Mouse (Mus musculus): ENCODE results near the gene Ddah1. TPM values are rescaled to one million over a fixed set of nuclear protein-coding genes. Genes with fewer than 3 reads are reported as not detected.

Gene Ddah1
- polyA plus RNA-seq, 1 experiment from 2014 or later = 45.1 TPM

- Histone ChIP-seq H3K4me1 (ENCODE audit: insufficient read depth) (peaks cover 24% of the 10 kb centered on the region), H3K9me3 (ENCODE audit: low read length) (0 out of 2 replicates have a peak, but pooled peaks cover 4% of the 10 kb centered on the region), H3K4me2 (ENCODE audit: low read depth, low read length) (peak within 1 kb of the TSS; percentile 73), H3K27ac (ENCODE audit: low read depth) (peak within 1 kb of the TSS; percentile 85), H3K9ac (replicated peaks) (no peak within 1 kb of the TSS; the same call in 1 of the 2 replicates), H3K36me3 (replicated peaks; ENCODE audit: insufficient read depth, low read length) (peaks cover under 1% of the 10 kb centered on the region), H3K4me3 (ENCODE audit: low read depth, low read length) (peak within 1 kb of the TSS; percentile 37; the same call in 1 of the 2 replicates), H3K27me3 (ENCODE audit: insufficient read depth, low read length) (no peaks in the 10 kb centered on the region)
- 49% methylated on average over 11 of the region's 11 CpGs for WGBS (ENCODE audit: insufficient replicate concordance)
- no peak for DNase-seq
- ATAC-seq = no peak
- TF ChIP-seq CTCF (IDR thresholded peaks at IDR 0.05; ENCODE audit: low read depth) (no peak), EP300 (IDR thresholded peaks at IDR 0.05; ENCODE audit: low read depth) (no peak)
Measured at GRCm38 (mm10) chr3:145922019-145922854, 163.8 kb downstream of the Ddah1 start, which contains the start of gene Bcl10. TSS of gene Bcl10 (plus strand) at chr3:145922804.

DNA sequence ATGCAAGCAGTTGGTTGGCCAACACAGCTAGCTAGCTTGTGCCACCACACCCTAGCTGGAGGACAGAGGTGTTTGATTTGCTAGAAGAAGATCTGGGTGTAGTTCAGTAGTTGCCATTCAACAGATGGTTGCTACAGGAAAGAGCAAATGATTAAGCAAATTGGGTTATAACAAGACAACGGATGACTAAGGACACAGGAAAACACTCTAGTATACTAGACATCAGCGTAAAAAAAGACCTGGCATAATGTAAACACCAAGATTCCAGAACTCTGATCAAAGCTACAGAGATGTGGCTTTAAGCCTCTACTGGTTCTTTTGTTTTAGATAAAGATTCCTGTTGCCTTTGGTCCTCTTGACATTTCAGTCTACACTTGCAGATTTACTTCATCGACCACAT, 164.5 kb downstream of the Ddah1 start:
- Histone ChIP-seq H3K9me3 (ENCODE audit: low read length) (0 out of 2 replicates have a peak, but pooled peaks cover 4% of the 10 kb centered on the region), H3K4me3 (ENCODE audit: low read depth, low read length) (no peak overlapping the region), H3K4me1 (ENCODE audit: insufficient read depth) (peaks cover 24% of the 10 kb centered on the region), H3K27me3 (ENCODE audit: insufficient read depth, low read length) (no peaks in the 10 kb centered on the region), H3K27ac (ENCODE audit: low read depth) (peak overlapping the region; percentile 85; the same call in 1 of the 2 replicates), H3K9ac (replicated peaks) (no peak overlapping the region), H3K4me2 (ENCODE audit: low read depth, low read length) (peak overlapping the region; percentile 73; the same call in 1 of the 2 replicates), H3K36me3 (replicated peaks; ENCODE audit: insufficient read depth, low read length) (peaks cover 8% of the 10 kb centered on the region)
- WGBS (ENCODE audit: insufficient replicate concordance) = 64% methylated on average over 3 of the region's 3 CpGs
- TF ChIP-seq EP300 (IDR thresholded peaks at IDR 0.05; ENCODE audit: low read depth) = no peak
- TF ChIP-seq CTCF (IDR thresholded peaks at IDR 0.05; ENCODE audit: low read depth) = no peak
- ATAC-seq = no peak
- DNase-seq = no peak

DNA sequence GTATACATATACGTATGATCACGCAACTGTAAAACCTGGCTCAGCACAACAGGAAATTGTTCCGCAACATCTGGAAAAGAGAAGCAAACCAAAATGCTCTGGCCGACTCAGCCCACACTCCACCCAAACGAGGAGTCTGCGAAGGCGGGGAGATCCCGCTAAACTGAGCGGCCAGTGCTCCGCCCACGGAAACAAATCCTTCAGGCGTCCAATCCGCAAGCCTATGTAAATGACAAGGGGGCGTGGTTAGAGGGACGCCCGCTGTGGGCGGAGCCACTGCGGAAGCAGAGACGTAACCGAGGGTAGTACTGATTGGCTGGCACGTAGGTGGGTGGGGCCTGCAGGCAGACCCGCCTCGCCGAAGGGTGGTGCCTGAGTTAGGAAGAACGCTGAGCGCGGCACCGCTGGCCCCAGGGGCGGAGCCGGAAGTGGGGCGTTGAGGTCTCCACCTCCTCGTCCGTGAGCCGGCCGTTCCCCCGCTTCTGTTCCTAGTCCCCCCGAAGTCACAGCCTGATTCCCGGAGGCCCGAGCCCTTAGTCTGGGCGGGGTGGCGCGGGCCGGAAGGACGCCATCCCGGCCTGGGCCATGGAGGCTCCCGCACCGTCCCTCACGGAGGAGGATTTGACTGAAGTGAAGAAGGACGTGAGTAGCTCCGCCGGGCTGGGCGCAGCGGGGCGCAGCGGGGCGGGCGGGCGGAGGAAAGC, 165.6 kb downstream of the Ddah1 start:
- H3K27me3 ChIP-seq (ENCODE audit: insufficient read depth, low read length) = no peaks in the 10 kb centered on the region

GRCm38 (mm10) chr3:145924649-145925337, 166.3 kb downstream of the Ddah1 start:
- H3K27ac ChIP-seq (ENCODE audit: low read depth) = peak overlapping the region; percentile 99
- H3K9me3 ChIP-seq (ENCODE audit: low read length) = no peaks in the 10 kb centered on the region
- peak overlapping the region; percentile 95 for H3K9ac ChIP-seq (replicated peaks)
- DNase-seq (peak; percentile 61), ATAC-seq (peak; percentile 14)
- H3K4me3 ChIP-seq (ENCODE audit: low read depth, low read length) = peak overlapping the region; percentile 98
- peaks cover 14% of the 10 kb centered on the region for H3K36me3 ChIP-seq (replicated peaks; ENCODE audit: insufficient read depth, low read length)
- TF ChIP-seq CTCF (IDR thresholded peaks at IDR 0.05; ENCODE audit: low read depth) = no peak
- no peaks in the 10 kb centered on the region for H3K27me3 ChIP-seq (ENCODE audit: insufficient read depth, low read length)
- peaks cover 24% of the 10 kb centered on the region for H3K4me1 ChIP-seq (ENCODE audit: insufficient read depth)
- WGBS (ENCODE audit: insufficient replicate concordance) = 3% methylated on average over 38 of the region's 39 CpGs
- peak overlapping the region; percentile 82 for H3K4me2 ChIP-seq (ENCODE audit: low read depth, low read length)

More for the DNA sequence above, 165.6 kb downstream of the Ddah1 start:
- ATAC-seq (peak; percentile 98), DNase-seq (peak; percentile 99)
- WGBS (ENCODE audit: insufficient replicate concordance) = under 1% methylated on average over 55 of the region's 58 CpGs
- Histone ChIP-seq H3K4me1 (ENCODE audit: insufficient read depth) (peaks cover 24% of the 10 kb centered on the region), H3K4me3 (ENCODE audit: low read depth, low read length) (peak overlapping the region; percentile 98), H3K9ac (replicated peaks) (peak overlapping the region; percentile 95), H3K27ac (ENCODE audit: low read depth) (peak overlapping the region; percentile 99), H3K9me3 (ENCODE audit: low read length) (no peaks in the 10 kb centered on the region), H3K36me3 (replicated peaks; ENCODE audit: insufficient read depth, low read length) (peaks cover 14% of the 10 kb centered on the region), H3K4me2 (ENCODE audit: low read depth, low read length) (peak overlapping the region; percentile 82)
- peak; percentile 33 for TF ChIP-seq EP300 (IDR thresholded peaks at IDR 0.05; ENCODE audit: low read depth)
- TF ChIP-seq CTCF (IDR thresholded peaks at IDR 0.05; ENCODE audit: low read depth) = no peak

- Histone ChIP-seq H3K27me3 (ENCODE audit: insufficient read depth, low read length) (no peaks in the 10 kb centered on the region), H3K4me3 (ENCODE audit: low read depth, low read length) (peak overlapping the region; percentile 98), H3K4me2 (ENCODE audit: low read depth, low read length) (peak overlapping the region; percentile 82), H3K36me3 (replicated peaks; ENCODE audit: insufficient read depth, low read length) (peaks cover 16% of the 10 kb centered on the region), H3K9ac (replicated peaks) (peak overlapping the region; percentile 95), H3K27ac (ENCODE audit: low read depth) (no peak overlapping the region), H3K4me1 (ENCODE audit: insufficient read depth) (peaks cover 24% of the 10 kb centered on the region), H3K9me3 (ENCODE audit: low read length) (no peaks in the 10 kb centered on the region)
- ATAC-seq = no peak
- WGBS (ENCODE audit: insufficient replicate concordance) = 50% methylated on average over 5 of the region's 5 CpGs
- TF ChIP-seq EP300 (IDR thresholded peaks at IDR 0.05; ENCODE audit: low read depth) (no peak), CTCF (IDR thresholded peaks at IDR 0.05; ENCODE audit: low read depth) (no peak)
- DNase-seq = no peak
Measured at GRCm38 (mm10) chr3:145925506-145925905, 167.0 kb downstream of the Ddah1 start.
